Mouse (Mus musculus) heart, adult 2 months (tissue): ENCODE data around the gene Rps25.

Source experiments
- CTCF ChIP-seq: fragments of 200-600 bp; IDR thresholded peaks from 2 replicates; pipeline ENCODE4 v1.8.1; 2022; ENCODE audit warnings: antibody characterized with exemption, mild to moderate bottlenecking, moderate library complexity
- POLR2A ChIP-seq: fragments of 200-500 bp; IDR thresholded peaks from 2 replicates; pipeline ENCODE4 v1.6.1; 2011; ENCODE audit warnings: mild to moderate bottlenecking, low read depth, low read length, control low read depth; ENCODE audit not compliant: insufficient read depth

GRCm38 (mm10) chr9:44378153-44378730 is 28.7 kb upstream of the Rps25 start:
- TF ChIP-seq POLR2A (no peak), CTCF (no peak)
